Mouse (Mus musculus) kidney, postnatal 14 days (tissue): ENCODE results near the gene Vps51.
A peak's percentile ranks its signal among the peaks of the same experiment; 100 is the strongest.
"Not testable (repeated sequence)": the region's sequence is repeated elsewhere in the genome, so short reads cannot be mapped to it uniquely, and the experiment has no call there.

Experiments used
- DNase-seq: peaks from one replicate; pipeline ENCODE4 v3.0.0; 2022; ENCODE audit warnings: mixed read lengths

Vps51 gene

DNA sequence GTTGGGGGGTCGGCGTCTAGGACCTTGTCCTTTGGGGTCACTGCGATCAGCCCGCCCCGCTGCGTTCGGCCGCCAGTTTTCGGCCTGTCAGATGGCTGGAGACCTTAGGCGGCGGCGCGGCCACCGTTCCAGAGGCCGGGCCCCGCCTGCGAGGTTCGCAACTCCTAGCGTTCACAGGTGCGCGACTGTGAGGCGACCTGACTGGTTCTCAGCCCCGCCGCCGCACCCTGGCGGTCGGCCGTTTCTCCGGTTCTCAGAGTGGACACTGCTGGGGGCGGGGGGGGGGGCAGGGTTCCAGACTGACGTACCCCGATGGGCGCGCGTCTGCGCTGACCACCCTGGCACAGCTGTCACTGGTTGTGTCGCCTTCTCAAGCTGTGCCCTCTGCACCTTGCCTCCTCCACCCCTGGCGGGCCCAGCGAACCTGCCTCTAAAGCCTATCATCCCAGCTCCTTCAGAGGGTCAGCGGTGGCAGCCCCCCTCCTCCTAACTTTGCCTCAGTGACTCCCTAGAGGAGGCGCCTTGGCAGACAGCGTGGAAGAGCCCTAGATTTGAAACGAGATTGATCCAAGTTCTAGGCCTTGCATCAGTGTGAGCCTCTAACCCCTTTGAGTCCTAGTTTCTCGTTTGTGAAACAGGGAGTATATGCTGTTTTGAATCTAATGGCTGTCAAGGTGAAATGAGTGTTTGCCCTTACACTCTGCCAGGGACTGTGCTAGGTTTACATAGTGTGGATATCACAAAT lies 29.7 kb downstream of the Vps51 start:
- DNase-seq, result no peak

DNA sequence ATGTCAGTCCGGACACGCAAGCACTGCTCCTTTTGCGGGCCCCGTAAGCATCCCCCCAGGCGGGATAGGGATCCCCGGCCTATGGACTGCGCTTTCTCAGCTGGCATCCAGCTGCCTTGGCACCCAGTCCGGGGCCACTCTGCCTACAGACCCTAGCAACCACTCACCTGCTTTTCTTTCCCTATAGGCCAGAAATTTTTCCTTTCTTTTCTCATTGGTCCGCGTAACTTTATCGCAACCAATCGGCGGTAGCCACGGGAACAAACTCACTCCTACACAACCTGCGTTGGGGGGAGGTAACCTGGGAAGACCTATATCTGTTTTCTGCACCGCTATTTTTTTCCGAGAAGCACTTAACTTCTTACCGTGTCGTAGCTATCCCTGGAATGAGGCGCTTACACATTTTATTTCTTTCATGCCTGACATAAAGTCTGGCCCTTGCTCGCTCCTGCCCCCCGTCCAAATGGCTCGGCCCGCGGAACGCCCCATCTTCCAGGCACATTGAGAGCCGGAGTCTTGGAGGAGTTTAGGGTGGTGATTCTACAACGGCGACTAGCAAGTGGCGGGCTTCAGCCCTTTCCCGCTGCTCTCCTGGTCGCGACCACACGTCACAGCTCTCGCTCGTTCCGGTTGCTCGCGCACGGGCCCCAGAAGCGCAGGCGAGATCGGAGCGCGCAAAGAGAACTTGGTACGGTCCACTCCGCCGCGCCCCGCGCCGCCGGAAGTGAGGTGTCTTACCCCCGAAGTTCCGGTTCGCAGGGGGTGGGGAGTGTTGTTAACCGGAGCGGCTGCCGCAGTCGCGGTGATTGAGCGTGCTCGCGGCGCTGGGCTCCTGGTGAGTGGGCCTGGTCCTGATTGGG lies 30.5 kb downstream of the Vps51 start, which contains the start of gene Syvn1:
Gene Syvn1 (plus strand): TSS at position 283 of the 860 bp plus-strand sequence.
- DNase-seq, result peak; percentile 94

DNA sequence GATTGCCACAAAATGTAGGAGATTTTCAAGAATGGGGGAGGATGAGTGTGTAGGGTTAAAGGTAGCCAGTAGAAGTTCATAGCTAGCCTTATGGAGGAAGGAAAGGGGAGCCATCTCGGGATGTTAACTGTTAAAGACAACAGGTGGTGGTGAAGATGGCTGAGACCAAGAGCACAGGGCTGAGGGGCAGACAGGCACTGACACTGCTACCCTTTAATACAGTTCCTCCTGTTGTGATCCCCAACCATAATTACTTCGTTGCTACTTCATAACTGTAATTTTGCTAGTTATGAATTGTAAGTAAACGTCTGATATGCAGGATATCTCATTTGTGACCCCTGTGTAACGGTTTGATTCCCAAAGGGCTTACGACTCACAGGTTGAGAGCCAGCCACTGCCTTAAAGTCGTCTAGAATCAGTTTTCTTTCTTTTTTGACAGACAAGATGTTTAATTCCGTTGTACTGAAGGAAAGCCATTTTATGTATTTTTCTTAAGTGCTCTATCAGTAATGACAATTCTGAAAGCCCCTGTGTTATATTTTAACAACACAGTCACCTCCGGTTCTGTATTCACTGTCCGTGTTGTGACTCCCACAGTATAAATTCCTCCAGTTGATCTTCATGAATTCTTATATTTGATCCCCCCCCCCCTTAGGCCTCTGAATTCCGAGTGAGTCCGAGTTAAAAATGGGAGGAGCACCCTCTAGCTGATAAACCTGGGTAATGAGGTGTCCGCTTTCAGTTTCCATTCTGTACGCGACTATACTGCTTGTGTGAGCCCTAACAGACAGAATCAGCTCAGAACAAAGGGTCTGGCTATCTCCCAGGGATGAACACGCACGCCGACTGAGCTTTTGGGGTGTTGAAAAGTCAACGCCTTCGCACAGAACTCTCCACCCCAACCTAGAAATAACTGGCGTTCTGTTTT lies 31.4 kb downstream of the Vps51 start:
- no peak for DNase-seq

DNA sequence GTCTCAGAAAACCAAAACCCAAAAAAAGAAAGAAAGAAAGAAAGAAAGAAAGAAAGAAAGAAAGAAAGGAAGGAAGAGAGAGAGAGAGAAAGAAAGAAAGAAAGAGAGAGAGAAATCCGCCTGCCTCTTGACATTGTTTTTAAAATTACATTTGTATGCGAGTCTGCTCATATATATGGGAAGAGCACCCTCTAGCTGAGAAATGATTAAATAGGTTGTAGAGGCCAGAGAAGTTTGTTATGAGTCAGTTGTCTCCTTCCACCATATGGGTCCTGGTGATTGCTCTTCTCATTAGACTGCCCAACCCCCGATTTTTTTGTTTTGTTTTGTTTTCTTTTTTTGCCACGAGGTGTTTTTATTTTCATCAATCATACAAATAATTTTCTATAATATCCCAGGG lies 32.9 kb downstream of the Vps51 start:
- not testable (repeated sequence) for DNase-seq

DNA sequence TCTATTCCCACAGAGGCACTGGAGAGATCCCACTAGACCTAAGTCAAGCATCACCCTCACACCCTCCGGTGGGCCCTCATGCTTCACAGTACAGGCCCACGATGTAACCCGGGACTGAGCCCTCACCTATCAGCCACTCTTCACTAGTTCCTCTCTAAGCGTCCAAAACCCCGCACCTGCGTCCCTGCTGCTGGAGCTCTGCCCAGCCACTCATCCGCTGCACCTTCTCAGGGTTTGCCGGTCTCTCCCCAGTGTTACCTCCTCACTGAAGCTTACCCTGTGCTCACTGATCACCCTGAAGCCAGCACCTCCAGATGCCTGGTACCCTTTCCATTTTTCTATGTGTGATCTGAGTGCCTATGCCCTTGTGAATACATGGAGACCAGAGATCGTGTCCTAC lies 34.7 kb downstream of the Vps51 start:
- DNase-seq, result no peak

DNA sequence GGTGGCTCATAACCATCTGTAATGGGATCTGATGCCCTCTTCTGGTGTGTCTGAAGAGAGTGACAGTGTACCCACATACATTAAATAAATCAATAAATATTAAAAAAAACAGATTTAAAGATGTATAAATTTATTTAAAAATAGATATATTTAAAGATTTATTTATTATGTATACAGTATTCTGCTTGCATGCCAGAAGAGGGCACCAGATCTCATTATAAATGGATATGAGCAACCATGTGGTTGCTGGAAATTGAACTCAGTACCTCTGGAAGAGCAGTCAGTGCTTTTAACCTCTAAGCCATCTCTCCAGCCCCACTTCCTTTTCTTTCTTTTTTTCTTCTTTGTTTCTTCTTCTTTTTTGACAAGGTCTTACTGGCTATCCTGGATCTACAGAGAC lies 37.0 kb downstream of the Vps51 start:
- DNase-seq, result no peak

DNA sequence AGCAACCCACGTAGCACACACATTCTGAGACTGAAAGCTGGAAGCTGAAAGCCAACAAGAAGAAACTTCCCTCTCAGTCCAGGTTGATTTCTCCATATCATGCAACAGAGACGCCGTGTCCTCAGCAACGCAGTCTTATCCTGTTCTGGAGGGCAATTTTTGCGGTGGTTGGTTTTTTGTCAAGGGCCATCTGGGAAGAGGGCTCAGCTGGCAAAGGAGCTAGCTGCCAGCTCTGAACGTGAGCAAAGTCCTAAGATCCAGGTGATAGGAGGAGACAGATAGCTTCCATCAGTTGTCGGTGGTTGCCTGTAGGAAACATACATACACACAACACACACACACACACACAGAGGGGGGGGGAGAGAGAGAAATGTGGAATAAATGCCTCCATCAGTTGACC lies 38.7 kb downstream of the Vps51 start:
- DNase-seq, result no peak

DNA sequence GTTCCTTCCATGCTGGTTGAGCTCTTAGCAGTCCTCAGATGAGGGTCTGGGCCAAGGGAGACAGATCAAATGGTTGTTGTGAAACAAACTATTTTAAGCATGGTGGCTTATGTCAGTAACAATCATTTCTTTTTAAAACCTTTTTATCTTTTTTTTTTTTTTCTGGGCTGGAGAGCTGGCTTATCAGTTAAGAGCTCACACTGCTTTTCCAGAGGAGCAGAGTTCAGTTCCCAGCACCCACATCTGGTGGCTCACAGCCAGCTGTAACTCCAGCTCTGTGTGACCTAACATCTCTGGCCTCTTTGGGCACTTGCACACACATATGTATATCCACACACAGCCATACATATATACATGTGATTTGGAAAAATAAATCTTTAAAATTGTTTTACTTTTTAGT lies 39.3 kb downstream of the Vps51 start:
- no peak for DNase-seq

DNA sequence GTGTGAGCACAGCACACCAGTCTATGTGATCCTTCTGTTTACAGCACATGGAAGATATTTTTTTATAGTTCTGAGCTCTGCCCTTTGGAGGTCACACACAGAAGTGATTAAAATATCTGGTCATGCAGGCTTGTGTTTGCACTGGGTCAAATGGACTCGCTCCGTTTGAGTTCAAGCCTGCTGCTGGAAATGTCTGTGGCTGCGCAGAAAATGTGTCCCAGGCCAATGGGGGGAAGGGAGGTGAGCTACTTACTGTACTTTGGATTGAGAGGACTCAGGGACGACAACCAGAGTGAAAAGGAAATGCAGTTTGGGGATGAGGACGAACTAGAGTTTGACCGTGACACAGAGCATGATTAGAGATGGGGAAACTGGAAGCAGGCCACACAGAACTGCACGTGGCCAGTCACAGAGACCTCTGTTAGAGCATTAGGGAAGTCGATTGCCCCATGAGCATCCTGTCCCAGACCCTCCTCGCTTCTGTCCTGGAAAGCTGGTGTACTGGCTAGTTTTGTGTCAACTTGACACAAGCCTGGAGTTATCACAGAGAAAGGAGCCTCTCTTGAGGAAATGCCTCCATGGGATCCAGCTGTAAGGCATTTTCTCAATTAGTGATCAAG lies 41.0 kb downstream of the Vps51 start:
- no peak for DNase-seq

DNA sequence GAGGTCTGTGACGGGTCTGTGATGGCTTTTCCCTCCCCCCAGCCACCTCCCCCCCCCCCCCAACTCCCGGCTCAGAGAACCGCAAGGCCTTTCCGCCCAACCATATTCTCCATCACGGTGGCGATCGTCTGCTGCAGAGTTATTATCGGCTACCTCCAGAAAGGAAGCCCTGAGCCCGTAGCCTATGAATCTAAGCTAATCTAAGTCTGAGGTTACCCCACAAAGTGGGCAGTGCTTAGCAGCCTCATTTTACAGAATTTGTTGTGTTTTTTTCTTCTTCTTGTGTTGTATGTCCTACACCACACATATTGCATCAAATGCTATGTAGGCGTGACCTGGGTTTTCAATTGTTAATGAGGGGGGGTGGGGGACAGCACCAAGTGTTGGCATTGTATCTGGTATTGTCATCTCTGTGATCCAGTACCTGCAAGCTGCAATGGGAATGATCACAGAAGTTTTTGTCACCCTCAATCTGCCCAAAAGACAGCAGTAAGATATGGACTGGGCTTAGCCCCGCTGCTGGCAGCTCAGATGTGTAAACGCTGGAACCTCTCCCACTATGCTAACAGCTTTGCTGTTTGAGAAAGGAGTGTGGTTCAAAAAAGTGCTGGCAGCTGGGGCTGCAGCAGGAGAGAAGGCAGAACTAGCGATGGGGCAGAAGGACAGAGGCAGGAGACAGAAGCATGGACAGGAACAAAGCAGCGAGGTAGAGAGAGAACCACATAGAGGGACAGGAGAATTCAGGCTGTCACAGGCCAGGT lies 46.3 kb downstream of the Vps51 start:
- no peak for DNase-seq

DNA sequence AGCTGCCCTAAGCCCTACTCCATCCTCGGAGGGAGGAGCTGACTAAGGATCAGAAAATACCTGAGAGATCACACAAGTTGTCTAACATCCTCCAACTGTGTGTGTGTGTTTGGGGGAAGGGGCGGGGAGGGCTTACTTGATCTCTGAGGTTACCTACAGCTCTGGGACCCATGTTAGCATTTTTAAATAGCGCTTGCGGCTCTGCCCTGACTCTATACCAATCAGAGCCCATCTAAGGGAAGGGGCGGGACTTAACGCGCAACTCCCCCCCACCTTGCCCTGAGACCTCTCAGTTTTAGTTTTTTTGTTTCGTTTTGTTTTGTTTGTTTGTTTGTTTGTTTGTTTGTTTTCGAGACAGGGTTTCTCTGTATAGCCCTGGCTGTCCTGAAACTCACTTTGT lies 47.6 kb downstream of the Vps51 start:
- no peak for DNase-seq

DNA sequence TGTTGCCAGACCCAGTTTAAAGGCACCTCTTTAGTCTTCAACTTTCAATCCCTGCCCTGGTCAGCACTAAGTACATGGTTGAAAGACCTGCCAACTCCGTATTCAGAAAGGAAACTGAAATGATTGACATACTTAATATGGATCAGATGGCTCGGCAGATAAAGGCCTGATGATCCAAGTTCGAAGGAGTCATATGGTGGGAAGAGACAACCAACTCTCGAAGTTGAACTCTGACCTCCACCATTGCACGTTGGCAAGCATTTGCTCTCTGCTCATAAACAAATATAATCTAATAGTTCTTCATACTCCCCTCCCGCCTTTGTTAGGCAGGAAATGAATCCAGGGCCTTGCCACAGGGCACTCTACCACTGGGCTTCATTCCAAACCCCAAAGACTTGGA lies 48.0 kb downstream of the Vps51 start:
- DNase-seq, result no peak

DNA sequence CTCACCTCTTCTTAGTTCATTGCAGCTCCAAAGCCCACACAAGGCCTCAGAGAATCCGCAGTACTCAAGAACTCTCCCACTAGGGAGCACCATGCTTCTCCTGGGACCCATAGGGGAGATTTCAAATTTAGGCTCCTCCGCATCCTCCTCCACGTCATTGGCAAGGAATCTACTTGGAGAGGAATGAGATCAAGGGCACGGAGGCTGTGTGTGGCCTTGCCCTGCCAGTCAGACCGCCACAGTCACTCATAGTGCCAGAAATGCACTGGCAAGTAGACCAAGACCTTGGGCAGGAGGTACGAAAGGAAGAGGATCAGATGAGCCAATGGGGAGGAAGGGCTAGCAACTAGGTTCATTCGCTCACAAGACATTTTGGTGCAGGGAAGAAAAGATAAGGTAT lies 53.1 kb downstream of the Vps51 start:
- no peak for DNase-seq

DNA sequence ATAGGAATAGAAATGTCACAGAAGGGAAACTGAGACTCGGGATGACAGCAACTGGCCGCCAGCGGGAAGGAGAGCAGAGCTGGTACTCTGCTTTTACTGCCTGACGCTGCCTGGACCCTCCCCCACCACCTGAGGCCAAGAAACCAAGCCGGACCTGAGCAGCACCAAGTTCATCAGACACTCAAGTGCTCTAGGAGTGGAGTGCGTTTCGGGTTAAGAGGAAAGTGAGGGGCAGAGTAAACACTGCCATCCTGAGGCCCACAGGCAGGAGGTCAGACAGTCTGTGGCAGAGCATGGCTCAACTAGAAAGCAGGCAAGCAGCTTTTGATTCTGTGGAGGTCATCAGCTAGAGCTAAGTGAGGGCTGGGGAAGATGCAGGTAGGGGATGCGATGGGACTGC lies 54.0 kb downstream of the Vps51 start:
- no peak for DNase-seq

DNA sequence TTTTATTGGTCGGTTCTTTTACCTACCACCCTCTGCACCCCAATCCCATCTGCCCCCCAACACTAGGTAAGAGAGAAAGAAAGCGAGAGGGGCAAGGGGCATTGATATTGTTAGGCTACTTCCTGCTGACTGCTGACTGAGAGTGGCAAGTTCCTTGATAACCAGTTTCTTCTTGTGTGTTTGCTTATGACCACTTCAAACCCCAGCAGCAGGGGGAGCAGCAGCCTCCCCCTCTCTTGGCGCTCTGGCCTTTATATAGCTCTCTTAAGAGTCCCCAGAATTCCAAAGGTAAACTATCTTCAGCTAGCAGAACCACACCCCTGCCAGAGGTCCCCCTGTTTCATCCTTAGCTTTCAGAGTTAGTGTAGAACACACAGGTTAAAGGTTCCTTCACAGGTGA lies 56.8 kb downstream of the Vps51 start:
- DNase-seq, result no peak

DNA sequence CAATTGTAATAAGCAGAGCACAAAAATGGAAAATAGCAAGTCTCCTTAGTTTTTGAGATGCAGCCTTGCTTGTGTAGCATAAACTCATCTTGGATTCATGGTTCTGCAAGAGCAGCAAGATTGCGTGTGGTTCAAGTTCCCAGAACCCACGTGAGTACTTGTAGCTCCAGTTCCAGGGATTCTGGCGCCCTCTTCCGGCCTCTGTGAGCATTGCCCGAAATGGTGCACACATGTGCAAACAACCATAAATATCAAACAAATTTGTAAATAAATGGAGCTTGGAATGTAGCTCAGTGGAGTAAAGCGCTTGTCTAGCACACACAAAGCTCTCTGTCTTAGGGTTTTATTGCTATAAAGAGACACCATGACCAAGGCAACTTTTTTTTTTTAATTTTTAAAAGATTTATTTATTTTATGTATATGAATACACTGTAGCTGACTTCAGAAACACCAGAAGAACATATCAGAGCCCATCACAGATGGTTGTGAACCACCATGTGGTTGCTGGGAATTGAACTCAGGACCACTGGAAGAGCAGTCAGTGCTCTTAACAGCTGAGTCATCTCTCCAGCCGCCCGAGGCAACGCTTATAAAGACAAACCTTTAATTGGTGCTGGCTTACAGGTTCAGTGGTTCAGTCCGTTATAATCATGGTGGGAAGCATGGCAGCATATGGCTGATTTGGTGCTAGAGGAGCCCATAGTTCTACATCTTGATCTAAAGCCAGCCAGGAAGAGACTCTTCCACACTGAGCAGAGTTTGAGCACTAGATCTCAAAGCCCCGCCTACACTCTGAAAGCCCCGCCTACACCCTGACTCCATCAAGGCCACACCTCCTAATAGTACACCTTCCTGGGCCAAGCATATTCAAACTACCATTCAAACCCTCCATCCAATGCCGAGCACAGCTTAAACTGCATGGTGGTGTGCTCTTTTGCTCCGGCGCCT lies 58.6 kb downstream of the Vps51 start:
- DNase-seq, result peak; percentile 90
